Mouse (Mus musculus): Measurements from ENCODE around the gene Zar1.
"Not testable (repeated sequence)": the region's sequence is repeated elsewhere in the genome, so short reads cannot be mapped to it uniquely, and the experiment has no call there.

Gene Zar1

GRCm38 (mm10) chr5:72580970-72581332 lies at the start of gene Zar1:
Gene Zar1 (minus strand): TSS chr5:72581254.
- peak; percentile 53 for DNase-seq

DNA sequence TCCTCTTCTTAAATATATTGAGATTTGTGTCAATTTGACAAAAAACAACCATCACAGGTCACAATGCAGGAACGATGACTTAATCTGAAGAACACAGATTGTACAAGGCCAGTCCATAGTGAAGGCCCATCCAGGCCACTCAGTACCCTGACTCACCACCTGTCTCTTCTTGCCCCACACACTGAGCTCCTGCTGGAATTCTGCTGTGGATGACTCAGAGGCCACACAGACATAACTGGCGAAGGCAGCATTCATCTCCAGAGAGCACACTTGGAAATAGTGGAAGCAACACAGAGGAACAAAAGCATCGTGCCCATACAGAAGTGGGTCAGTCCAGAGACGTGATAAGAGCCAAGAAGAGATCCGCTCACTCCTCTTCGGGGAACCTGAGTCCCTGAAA lies 49.0 kb upstream of the Zar1 start:
- DNase-seq = no peak

DNA sequence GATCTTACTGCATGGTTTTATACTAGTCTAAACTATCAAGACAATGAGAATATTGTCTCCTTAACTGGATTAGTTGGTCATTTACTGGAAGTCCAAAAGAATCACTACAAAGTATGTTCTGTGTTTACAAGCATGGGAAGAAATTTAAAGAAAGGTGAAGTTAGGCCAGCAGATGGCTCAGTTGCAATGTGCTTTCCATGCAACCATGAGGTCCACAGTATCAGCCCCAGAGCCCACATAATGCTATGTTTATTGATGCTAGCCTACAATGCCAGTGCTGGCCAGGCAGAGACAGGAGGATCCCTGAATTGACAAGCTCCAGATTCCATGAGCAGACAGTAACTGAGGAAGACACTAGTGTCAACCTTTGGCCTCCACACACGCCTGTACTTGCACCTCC lies 40.0 kb upstream of the Zar1 start:
- DNase-seq = no peak

DNA sequence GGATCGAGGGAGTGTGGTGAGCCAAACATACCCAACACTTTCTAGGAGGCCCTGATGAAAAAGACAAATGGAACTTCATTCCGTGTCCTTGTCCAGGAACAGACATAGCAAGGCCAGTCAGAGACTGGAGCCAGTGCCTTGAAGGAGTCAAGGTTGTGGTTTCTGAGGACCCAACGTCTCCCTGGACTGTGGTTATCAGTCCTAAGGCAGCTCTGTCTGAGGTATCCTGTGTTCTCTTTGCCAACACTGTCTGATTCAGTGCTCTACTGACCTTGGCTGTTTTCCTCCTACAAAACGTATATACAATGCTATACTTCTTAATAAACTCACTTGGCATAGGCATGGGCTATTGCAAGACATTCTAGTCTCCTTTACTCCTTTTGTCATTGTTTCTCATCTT lies 36.4 kb upstream of the Zar1 start:
- no peak for DNase-seq

DNA sequence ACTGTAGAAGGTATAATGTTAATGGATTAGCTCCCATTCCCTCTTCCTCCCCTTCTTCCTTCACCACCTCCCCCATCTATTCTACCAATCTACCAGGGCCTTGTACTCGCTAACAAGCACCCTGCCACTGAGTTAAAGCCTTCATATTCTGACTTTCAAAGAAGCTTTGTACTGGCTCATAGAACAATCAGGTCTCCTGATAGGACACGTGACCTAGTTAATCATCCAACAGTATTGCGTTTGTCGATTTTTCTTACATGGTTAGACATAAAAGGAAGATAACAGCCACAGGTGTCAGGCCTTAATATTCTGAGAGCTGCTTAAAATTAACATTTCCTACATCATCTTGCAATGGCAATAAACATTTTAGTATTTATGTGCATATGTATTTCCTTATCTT lies 22.1 kb upstream of the Zar1 start:
- no peak for DNase-seq

DNA sequence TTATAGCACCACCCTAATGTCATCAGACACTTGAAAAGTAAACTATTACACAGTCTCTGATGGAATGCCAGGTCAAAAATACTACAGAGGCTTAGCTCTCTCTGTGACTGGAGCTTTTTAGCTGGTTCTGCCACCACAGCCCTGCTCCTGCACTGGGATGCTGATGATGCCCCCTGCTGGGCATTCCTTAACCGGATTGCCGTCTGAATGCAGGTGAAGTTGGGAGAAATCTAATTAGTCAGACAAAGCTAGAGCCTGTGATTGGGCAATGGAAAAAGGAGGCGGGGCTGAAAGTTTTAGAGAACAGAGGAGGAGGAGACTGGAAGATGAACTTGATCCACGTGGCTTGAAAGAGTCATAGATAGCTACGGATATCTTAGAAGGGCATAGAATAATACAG lies 20.0 kb upstream of the Zar1 start:
- peak; percentile 55 for DNase-seq

DNA sequence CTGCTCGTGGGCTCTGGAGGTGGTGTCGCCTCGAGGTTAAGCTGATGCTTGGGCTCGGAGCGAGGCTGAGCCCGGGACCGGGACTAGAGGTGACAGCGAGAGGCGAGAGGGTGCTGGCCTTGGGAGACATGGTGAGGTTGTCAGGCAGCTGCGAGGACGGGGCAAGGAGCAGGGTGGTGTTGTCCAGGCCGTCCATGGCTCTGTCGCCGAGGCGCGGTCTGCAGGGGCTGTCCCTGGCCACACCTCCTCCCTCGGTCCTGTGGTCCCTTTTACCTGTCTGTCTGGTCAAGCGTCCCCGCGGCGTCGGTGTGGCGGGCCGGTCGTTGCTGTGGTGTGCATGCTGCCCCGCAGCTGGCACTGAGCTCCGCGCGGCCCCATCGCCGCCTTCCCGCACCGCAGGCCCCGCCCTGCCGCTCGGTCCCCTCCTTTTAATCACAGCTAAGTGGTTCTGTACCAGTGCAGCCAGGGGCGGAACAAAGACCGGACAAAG lies 6.2 kb upstream of the Zar1 start, which contains the start of gene Gm5868:
Gene Gm5868 (minus strand): TSS at position 360 of the 490 bp plus-strand sequence.
- DNase-seq = peak; percentile 59

DNA sequence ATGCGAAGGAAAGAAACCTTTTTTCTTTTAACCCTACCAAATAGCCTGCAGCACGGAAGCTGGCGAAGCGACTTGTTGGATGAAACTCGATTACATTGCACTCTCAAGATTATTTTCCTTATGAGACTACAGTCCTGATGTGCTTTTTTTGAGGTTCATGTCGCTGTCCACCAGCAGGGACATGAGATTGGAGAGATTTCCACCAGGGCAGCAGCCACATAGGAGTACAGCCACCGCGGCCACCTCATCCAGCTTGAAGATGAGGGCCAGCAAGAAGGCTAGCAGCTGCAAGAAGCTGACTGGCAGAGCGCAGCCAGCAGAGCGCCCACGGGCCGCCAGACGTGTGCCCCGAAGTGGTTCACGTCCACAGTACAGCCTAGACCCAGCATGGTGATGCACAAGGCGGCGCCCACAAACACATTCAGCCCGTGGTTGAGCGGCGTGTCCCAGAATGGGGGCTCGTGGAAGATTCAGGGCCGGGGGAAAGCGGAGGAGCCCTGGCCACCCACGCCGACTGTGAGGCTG lies 5.7 kb upstream of the Zar1 start:
- DNase-seq = peak; percentile 20

DNA sequence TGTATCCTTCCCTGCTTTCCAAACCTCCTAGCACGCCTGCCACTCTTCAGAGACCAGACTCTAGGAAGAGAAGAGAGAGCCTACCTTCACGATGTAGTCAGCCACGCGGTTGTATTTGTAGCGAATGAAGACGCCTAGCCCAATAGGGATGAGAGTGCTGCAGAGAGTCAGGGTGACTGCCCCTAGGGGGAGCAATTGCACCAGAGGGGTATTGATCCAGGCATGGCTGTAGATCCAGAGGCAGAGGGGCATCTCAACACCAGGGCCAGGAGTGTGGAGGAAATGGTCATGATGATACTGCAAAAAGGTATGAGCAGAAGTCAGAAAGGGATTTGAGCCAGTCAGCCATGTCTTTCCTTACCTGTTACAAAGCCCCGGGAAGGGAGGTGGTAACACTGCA lies 5.1 kb upstream of the Zar1 start:
- not testable (repeated sequence) for DNase-seq

GRCm38 (mm10) chr5:72580088-72580969 lies 725 bp downstream of the Zar1 start:
- DNase-seq = peak; percentile 46

DNA sequence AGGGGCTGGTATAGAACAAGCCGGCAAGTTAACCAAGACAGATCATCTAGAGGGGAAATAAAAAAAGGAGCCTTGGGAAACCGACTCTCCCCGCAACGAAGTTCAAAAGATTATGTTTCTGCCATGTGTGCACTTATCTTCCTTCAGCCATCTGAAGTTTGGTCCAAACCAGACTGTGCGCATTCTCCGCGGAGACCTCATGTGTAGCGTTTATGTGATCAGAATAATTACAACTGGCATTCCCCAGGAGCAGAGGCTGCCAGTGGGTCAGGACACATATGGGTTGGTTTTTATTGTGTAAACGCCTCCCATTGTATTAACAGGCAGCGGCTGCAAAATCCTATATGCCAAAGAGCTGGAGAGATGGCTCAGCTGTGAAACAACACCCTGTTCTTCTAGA lies 1.5 kb downstream of the Zar1 start:
- peak; percentile 25 for DNase-seq

DNA sequence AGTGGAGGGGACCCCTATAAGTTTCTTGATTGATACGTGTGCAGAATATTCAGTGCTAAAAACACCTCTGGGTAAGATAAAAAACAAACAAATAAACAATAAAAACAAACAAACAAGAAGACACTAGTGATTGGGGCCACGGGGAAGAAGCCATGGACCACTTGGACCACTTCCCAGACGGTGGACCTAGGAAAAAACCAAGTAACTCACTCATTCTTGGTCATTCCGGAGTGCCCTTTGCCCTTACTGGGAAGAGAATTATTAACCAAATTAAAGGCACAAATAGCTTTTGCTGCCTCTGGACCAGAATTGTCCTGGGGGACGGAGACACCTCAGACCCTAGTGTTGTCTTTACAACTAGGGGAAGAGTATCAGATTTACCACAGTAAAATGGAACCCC lies 15.4 kb downstream of the Zar1 start:
- DNase-seq = no peak

- not testable (repeated sequence) for DNase-seq
Measured at GRCm38 (mm10) chr5:72563183-72563582, 17.9 kb downstream of the Zar1 start.

GRCm38 (mm10) chr5:72560976-72561628 lies 20.0 kb downstream of the Zar1 start:
- DNase-seq = no peak

GRCm38 (mm10) chr5:72559544-72560049 lies 21.5 kb downstream of the Zar1 start, which contains the start of gene Nfxl1:
Gene Nfxl1 (minus strand): TSS chr5:72559684.
- peak; percentile 99 for DNase-seq

GRCm38 (mm10) chr5:72558716-72559526 lies 22.1 kb downstream of the Zar1 start:
- DNase-seq = no peak

DNA sequence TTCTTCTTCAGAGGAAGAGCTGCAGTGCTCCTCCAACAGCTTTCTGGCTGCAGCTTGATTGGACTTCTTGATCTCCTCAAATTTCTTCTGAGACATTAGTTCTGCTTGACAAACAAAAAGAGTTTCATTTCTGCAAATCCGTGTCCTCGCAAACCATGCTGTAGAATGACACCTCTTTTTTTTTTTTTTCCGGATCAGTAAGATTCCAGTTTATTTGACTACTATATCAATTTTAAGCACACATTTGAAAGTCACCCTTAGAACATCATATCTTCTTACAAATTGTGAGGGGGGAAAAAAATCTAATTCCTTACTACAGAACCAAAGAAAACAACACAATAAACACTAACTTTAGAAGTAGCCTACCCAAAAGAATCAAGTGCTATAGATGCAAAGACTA lies 24.8 kb downstream of the Zar1 start:
- no peak for DNase-seq

GRCm38 (mm10) chr5:72551209-72551608 lies 29.8 kb downstream of the Zar1 start:
- no peak for DNase-seq

DNA sequence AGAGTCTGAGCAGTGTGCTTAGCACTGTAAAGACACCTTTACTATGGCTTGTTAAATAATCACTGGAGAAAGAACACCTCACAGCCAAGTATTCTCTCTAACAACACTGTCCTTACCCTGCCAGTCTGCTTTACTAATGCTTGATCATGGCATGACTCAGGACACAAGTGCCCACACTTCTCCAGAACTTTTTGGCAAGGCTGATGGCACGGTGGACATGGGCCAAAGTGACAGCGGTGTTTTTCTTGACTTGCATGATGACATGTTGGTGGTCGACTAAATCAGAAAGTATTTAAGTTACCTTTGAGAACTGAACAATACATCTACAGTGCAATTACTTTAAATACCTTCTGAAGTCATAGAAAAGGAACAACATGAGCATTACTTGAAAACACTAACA lies 52.2 kb downstream of the Zar1 start:
- no peak for DNase-seq

Data from retina, postnatal 1 day (tissue).